Mouse (Mus musculus) limb, embryonic 14.5 days (tissue): ENCODE measurements around the gene Mxra7. TPM values are rescaled to one million over a fixed set of nuclear protein-coding genes. Genes with fewer than 3 reads are reported as not detected.

Experiments used
- ATAC-seq: fragments of 200-750 bp; cut with Nextera tagmentation; 2 replicates; pipeline ENCODE4 v1.8.0; 2017; ENCODE audit warnings: low read depth, moderate number of reproducible peaks, moderate TSS enrichment; ENCODE audit not compliant: low FRiP score
- DNase-seq: peaks from one replicate; pipeline ENCODE4 v3.0.0-alpha.2; 2015; ENCODE audit warnings: low spot score
- H3K27ac ChIP-seq: fragments of 300-500 bp; sonication (generic); replicated peaks from 2 replicates; pipeline ENCODE4 v1.5.1; 2014; ENCODE audit warnings: low read depth, mild to moderate bottlenecking, low read length, moderate library complexity, mixed read lengths
- H3K27me3 ChIP-seq: fragments of 300-500 bp; sonication (generic); 2 replicates; pipeline ENCODE4 v1.6.1; 2014; ENCODE audit warnings: low read length, mixed read lengths; ENCODE audit not compliant: control insufficient read depth, insufficient read depth
- H3K36me3 ChIP-seq: fragments of 300-500 bp; sonication (generic); 2 replicates; pipeline ENCODE4 v1.6.1; 2014; ENCODE audit warnings: mild to moderate bottlenecking, low read length, moderate library complexity, mixed read lengths; ENCODE audit not compliant: control insufficient read depth, insufficient read depth
- H3K4me1 ChIP-seq: fragments of 300-500 bp; sonication (generic); 2 replicates; pipeline ENCODE4 v1.6.1; 2014; ENCODE audit warnings: antibody characterized with exemption, low read length, mixed read lengths; ENCODE audit not compliant: control insufficient read depth, insufficient read depth
- H3K4me2 ChIP-seq: fragments of 300-500 bp; sonication (generic); replicated peaks from 2 replicates; pipeline ENCODE4 v1.6.1; 2014; ENCODE audit warnings: low read depth, mild to moderate bottlenecking, low read length, moderate library complexity; ENCODE audit not compliant: severe bottlenecking
- H3K4me3 ChIP-seq: fragments of 300-500 bp; sonication (generic); replicated peaks from 2 replicates; pipeline ENCODE4 v1.5.1; 2014; ENCODE audit warnings: low read length
- H3K9ac ChIP-seq: fragments of 300-500 bp; sonication (generic); 2 replicates; pipeline ENCODE4 v1.6.1; 2014; ENCODE audit warnings: mild to moderate bottlenecking, low read depth, low read length, moderate library complexity; ENCODE audit not compliant: severe bottlenecking
- H3K9me3 ChIP-seq: fragments of 300-500 bp; sonication (generic); 2 replicates; pipeline ENCODE4 v1.6.1; 2016; ENCODE audit warnings: low read length; ENCODE audit not compliant: control insufficient read depth
- POLR2A ChIP-seq: fragments of 200-500 bp; IDR thresholded peaks from 2 replicates; pipeline ENCODE4 v1.8.0; 2012; ENCODE audit warnings: inconsistent platforms, mild to moderate bottlenecking, moderate library complexity, borderline replicate concordance; ENCODE audit not compliant: insufficient read depth, insufficient read length; ENCODE audit errors: extremely low read depth
- WGBS: fragments of 180-500 bp; shearing (Covaris S2); extraction: QIAGEN DNeasy Blood & Tissue Kit; methylation state at CpG from one replicate; pipeline ENCODE4 v1.1.7; 2014; 5-methylcytosine and 5-hydroxymethylcytosine counted together
- polyA plus RNA-seq, 2 experiments: library from polyadenylated mRNA; depleted of rRNA in 1 of 2; stranded (reverse) in 1 of 2; unstranded in 1 of 2; fragments of >200 nt; fragmentation: Nextera tagmentation in 1 of 2; extraction: Ambion mirVana in 1 of 2; gene quantifications; 2 replicates each; pipeline versions ENCODE4 v1.2.1 to v1.2.3; 2012 to 2014

The Mxra7 gene
- polyA plus RNA-seq, 2 experiments = 11.0 to 21.9 TPM

DNA sequence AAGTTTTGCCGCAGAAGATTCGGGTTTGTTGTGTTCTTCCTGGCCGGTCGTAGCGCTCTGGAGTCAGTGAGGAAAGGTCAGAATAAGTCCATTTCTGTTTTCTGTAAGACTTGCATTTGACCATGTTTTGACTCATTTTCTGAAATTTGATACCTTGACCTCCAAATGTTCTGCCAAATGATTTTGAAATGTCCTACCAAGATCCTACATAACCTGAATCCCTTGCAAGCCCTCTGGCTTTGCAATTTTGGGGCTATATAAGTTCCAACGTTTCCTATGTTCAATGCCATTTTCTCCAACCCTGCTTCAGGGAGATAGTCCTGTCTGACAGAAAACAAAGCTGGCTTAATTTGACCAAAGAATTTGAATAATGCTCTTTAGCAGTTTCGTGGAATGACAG, 63.5 kb downstream of the Mxra7 start:
- Histone ChIP-seq H3K4me1 (no peaks in the 10 kb centered on the region), H3K36me3 (no peaks in the 10 kb centered on the region), H3K9ac (no peak overlapping the region), H3K9me3 (no peaks in the 10 kb centered on the region), H3K4me2 (no peak overlapping the region), H3K4me3 (no peak overlapping the region), H3K27ac (no peak overlapping the region), H3K27me3 (no peaks in the 10 kb centered on the region)
- WGBS = 90% methylated on average over 7 of the region's 7 CpGs
- TF ChIP-seq POLR2A = no peak
- ATAC-seq (no peak), DNase-seq (no peak)

DNA sequence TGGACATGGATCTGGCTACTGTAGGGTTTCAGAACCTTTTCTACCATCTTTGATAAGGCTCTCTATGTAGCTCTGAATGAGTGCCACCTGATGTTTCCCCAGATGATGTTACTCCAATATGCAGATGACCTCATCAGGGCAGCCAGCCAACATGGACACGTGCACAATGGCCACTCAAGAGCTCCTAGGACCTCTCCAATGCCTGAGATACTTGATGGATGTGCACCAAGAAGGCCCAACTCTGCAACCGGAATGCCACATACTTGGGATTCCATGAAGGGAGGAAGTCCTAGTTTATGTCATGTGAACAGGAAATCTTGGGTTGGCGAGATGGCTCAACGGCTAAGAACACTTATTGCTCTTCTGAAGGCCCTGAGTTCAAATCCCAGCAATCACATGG, 72.7 kb downstream of the Mxra7 start:
- DNase-seq (no peak), ATAC-seq (no peak)
- TF ChIP-seq POLR2A = no peak
- H3K4me1 ChIP-seq = no peaks in the 10 kb centered on the region
- no peak overlapping the region for H3K4me2 ChIP-seq
- H3K9me3 ChIP-seq = no peaks in the 10 kb centered on the region
- 89% methylated on average over 4 of the region's 4 CpGs for WGBS
- H3K9ac ChIP-seq = no peak overlapping the region
- no peaks in the 10 kb centered on the region for H3K36me3 ChIP-seq
- no peaks in the 10 kb centered on the region for H3K27me3 ChIP-seq
- no peak overlapping the region for H3K27ac ChIP-seq
- no peak overlapping the region for H3K4me3 ChIP-seq

DNA sequence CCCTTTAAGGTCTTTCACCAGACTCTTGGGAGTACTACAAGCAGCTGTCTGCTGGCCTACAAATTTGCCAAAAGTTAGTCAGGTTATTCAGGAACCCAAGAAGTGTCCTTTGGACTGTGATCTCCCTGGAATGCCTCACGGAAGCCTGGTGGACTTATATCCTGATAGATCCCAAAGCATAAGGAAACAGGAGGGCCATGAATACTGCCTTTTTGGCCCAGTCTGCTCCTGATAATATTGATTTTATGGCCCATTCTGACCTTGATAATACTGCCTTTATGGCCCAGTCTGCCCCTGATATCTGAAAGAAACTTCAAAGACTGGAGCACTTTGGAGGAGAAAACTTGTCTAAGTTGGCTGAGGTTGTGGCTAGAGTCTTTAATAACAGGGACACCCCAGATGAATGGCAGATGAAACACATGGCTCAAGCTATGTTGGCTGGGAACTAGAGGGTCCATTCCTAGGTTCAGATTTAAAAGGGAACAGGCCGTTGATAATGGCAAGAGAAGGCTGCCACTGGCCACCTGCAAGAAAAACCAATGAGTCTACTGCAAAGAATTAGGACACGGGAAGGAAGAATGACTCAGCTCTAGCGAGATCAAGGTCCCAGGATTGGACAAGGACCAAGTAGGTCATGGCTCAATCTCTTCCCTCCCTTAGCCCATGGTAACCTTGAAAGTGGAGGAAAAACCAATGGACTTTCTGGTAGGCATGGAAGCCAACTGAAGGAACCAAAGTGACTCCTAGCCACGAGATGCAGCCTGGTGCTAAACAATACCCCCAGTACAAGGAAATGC, 74.0 kb downstream of the Mxra7 start:
- H3K4me2 ChIP-seq = no peak overlapping the region
- no peaks in the 10 kb centered on the region for H3K27me3 ChIP-seq
- no peak overlapping the region for H3K4me3 ChIP-seq
- H3K36me3 ChIP-seq = no peaks in the 10 kb centered on the region
- H3K4me1 ChIP-seq = no peaks in the 10 kb centered on the region
- ATAC-seq (no peak), DNase-seq (no peak)
- no peak for TF ChIP-seq POLR2A
- H3K9ac ChIP-seq = no peak overlapping the region
- no peak overlapping the region for H3K27ac ChIP-seq
- WGBS = 88% methylated on average over 5 of the region's 5 CpGs
- no peaks in the 10 kb centered on the region for H3K9me3 ChIP-seq

Other genes starting within 250 kb of the Mxra7 start
- gene Ube2o, start 246.6 kb downstream of the Mxra7 start, polyA plus RNA-seq (2012; rRNA removed) = 29.7 and 33.4 TPM in 2 replicates
- 18.7 and 25.5 TPM in 2 replicates for gene Ube2o, start 246.6 kb downstream of the Mxra7 start, polyA plus RNA-seq (2014; fragmentation: Nextera tagmentation; extraction: Ambion mirVana)
- 0.13 and 0.17 TPM in 2 replicates for gene Aanat, start 241.6 kb downstream of the Mxra7 start, polyA plus RNA-seq (2012; rRNA removed)
- not detected in 2 replicates for gene Aanat, start 241.6 kb downstream of the Mxra7 start, polyA plus RNA-seq (2014; fragmentation: Nextera tagmentation; extraction: Ambion mirVana)
- gene Rhbdf2, start 201.0 kb downstream of the Mxra7 start, polyA plus RNA-seq (2012; rRNA removed) = 11.4 and 15.0 TPM in 2 replicates
- 5.0 and 5.5 TPM in 2 replicates for gene Rhbdf2, start 201.0 kb downstream of the Mxra7 start, polyA plus RNA-seq (2014; fragmentation: Nextera tagmentation; extraction: Ambion mirVana)
- gene Prcd, start 174.5 kb downstream of the Mxra7 start, polyA plus RNA-seq (2012; rRNA removed) = 0.38 and 0.85 TPM in 2 replicates
- gene Prcd, start 174.5 kb downstream of the Mxra7 start, polyA plus RNA-seq (2014; fragmentation: Nextera tagmentation; extraction: Ambion mirVana) = 1.2 and 1.4 TPM in 2 replicates
- 12.1 and 12.3 TPM in 2 replicates for gene Cygb, start 173.7 kb downstream of the Mxra7 start, polyA plus RNA-seq (2012; rRNA removed)
- 11.7 and 13.4 TPM in 2 replicates for gene Cygb, start 173.7 kb downstream of the Mxra7 start, polyA plus RNA-seq (2014; fragmentation: Nextera tagmentation; extraction: Ambion mirVana)
- not detected in 2 replicates for gene St6galnac1, start 52.5 kb downstream of the Mxra7 start, polyA plus RNA-seq (2012; rRNA removed)
- gene St6galnac1, start 52.5 kb downstream of the Mxra7 start, polyA plus RNA-seq (2014; fragmentation: Nextera tagmentation; extraction: Ambion mirVana) = not detected in 2 replicates
- 51.0 and 54.9 TPM in 2 replicates for gene Mettl23, start 15.2 kb upstream of the Mxra7 start, polyA plus RNA-seq (2012; rRNA removed)
- 77.9 and 84.1 TPM in 2 replicates for gene Mettl23, start 15.2 kb upstream of the Mxra7 start, polyA plus RNA-seq (2014; fragmentation: Nextera tagmentation; extraction: Ambion mirVana)
- gene Jmjd6, start 15.4 kb upstream of the Mxra7 start, polyA plus RNA-seq (2012; rRNA removed) = 51.2 and 57.0 TPM in 2 replicates
- 68.0 and 77.8 TPM in 2 replicates for gene Jmjd6, start 15.4 kb upstream of the Mxra7 start, polyA plus RNA-seq (2014; fragmentation: Nextera tagmentation; extraction: Ambion mirVana)
- gene Mfsd11, start 24.4 kb upstream of the Mxra7 start, polyA plus RNA-seq (2012; rRNA removed) = 35.0 and 41.5 TPM in 2 replicates
- 46.0 and 47.2 TPM in 2 replicates for gene Mfsd11, start 24.4 kb upstream of the Mxra7 start, polyA plus RNA-seq (2014; fragmentation: Nextera tagmentation; extraction: Ambion mirVana)
- 791 and 910 TPM in 2 replicates for gene Srsf2, start 25.0 kb upstream of the Mxra7 start, polyA plus RNA-seq (2012; rRNA removed)
- 776 and 780 TPM in 2 replicates for gene Srsf2, start 25.0 kb upstream of the Mxra7 start, polyA plus RNA-seq (2014; fragmentation: Nextera tagmentation; extraction: Ambion mirVana)
- 3.6 and 6.7 TPM in 2 replicates for gene Mgat5b, start 90.8 kb upstream of the Mxra7 start, polyA plus RNA-seq (2012; rRNA removed)
- 0.78 and 1.1 TPM in 2 replicates for gene Mgat5b, start 90.8 kb upstream of the Mxra7 start, polyA plus RNA-seq (2014; fragmentation: Nextera tagmentation; extraction: Ambion mirVana)